Mouse (Mus musculus) hindbrain, postnatal 0 days (tissue): ENCODE measurements at regions not wholly inside any gene's neighbourhood (a gene's known extent, or its start where the extent isn't known, plus 50 kb on each side); places are given as distances from the start of the nearest gene placed in this dataset.

ENCODE experiments used
- ATAC-seq: fragments of 200-750 bp; cut with Nextera tagmentation; 2 replicates; pipeline ENCODE4 v1.8.0; 2017; ENCODE audit warnings: mild to moderate bottlenecking, moderate TSS enrichment, moderate library complexity
- DNase-seq: peaks from one replicate; pipeline ENCODE4 v3.0.0-alpha.2; 2015; ENCODE audit warnings: low spot score
- H3K27ac ChIP-seq: fragments of 300-500 bp; sonication (generic); 2 replicates; pipeline ENCODE4 v1.5.1; 2014; ENCODE audit warnings: mild to moderate bottlenecking
- H3K27me3 ChIP-seq: fragments of 300-500 bp; sonication (generic); 2 replicates; pipeline ENCODE4 v1.6.1; 2014; ENCODE audit warnings: low read length, mixed read lengths; ENCODE audit not compliant: insufficient read depth
- H3K36me3 ChIP-seq: fragments of 300-500 bp; sonication (generic); 2 replicates; pipeline ENCODE4 v1.6.1; 2014; ENCODE audit warnings: low read length, mixed read lengths; ENCODE audit not compliant: insufficient read depth
- H3K4me1 ChIP-seq: fragments of 300-500 bp; sonication (generic); 2 replicates; pipeline ENCODE4 v1.6.1; 2014; ENCODE audit warnings: antibody characterized with exemption, low read length, mixed read lengths; ENCODE audit not compliant: insufficient read depth
- H3K4me2 ChIP-seq: fragments of 300-500 bp; sonication (generic); 2 replicates; pipeline ENCODE4 v1.6.1; 2014; ENCODE audit warnings: low read depth, mild to moderate bottlenecking, low read length, moderate library complexity, mixed read lengths
- H3K4me3 ChIP-seq: fragments of 300-500 bp; sonication (generic); 2 replicates; pipeline ENCODE4 v1.5.1; 2014; ENCODE audit warnings: low read length
- H3K9ac ChIP-seq: fragments of 300-500 bp; sonication (generic); replicated peaks from 2 replicates; pipeline ENCODE4 v1.6.1; 2014; ENCODE audit warnings: mild to moderate bottlenecking, low read length, moderate library complexity, mixed read lengths
- H3K9me3 ChIP-seq: fragments of 300-500 bp; sonication (generic); 2 replicates; pipeline ENCODE4 v1.6.1; 2016; ENCODE audit warnings: low read length, mixed read lengths
- CTCF ChIP-seq: IDR thresholded peaks from 2 replicates; pipeline ENCODE4 v1.5.1; 2016; ENCODE audit warnings: antibody characterized with exemption, control low read depth, low read depth
- WGBS: fragments of 180-500 bp; shearing (Covaris S2); extraction: QIAGEN DNeasy Blood & Tissue Kit; methylation state at CpG from one replicate; pipeline ENCODE4 v1.1.7; 2014; 5-methylcytosine and 5-hydroxymethylcytosine counted together

- Histone ChIP-seq H3K27me3 (no peaks in the 10 kb centered on the region), H3K9me3 (no peaks in the 10 kb centered on the region), H3K4me2 (no peak overlapping the region), H3K27ac (no peak overlapping the region), H3K4me3 (no peak overlapping the region), H3K36me3 (no peaks in the 10 kb centered on the region), H3K4me1 (no peaks in the 10 kb centered on the region), H3K9ac (no peak overlapping the region)
- TF ChIP-seq CTCF, result no peak
- DNase-seq (no peak), ATAC-seq (no peak)
- WGBS, result 32% methylated on average over 4 of the region's 4 CpGs
These were observed 318.1 kb upstream of the Hs6st1 start for GRCm38 (mm10) chr1:35750092-35750521.

GRCm38 (mm10) chr1:35752636-35753035, 315.6 kb upstream of the Hs6st1 start:
- DNase-seq (no peak), ATAC-seq (no peak)
- WGBS, result 93% methylated on average over 9 of the region's 9 CpGs
- Histone ChIP-seq H3K9me3 (no peaks in the 10 kb centered on the region), H3K9ac (no peak overlapping the region), H3K4me2 (no peak overlapping the region), H3K36me3 (no peaks in the 10 kb centered on the region), H3K4me3 (no peak overlapping the region), H3K27me3 (no peaks in the 10 kb centered on the region), H3K4me1 (no peaks in the 10 kb centered on the region), H3K27ac (no peak overlapping the region)
- TF ChIP-seq CTCF, result no peak

DNA sequence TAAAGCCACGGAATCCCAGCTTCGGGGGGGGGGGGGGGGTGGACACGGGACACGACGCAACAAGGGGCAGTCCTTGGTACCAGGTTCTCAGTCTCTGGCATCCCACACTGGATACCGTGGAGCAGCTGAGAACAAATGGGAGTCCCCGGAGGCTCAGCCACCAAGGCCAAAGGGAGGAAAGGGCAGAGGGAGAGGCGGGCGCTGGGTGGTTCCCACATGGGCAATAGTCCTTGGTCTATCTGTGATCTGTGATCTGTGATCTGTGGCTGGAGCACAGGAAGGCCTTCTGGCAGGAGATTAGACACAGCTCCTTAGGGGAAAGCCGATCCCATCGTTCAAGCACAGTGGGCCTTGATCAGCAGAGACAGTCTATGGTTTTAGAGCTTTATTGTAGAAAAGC, 314.0 kb upstream of the Hs6st1 start:
- Histone ChIP-seq H3K36me3 (no peaks in the 10 kb centered on the region), H3K9me3 (no peaks in the 10 kb centered on the region), H3K4me3 (no peak overlapping the region), H3K27ac (no peak overlapping the region), H3K4me2 (no peak overlapping the region), H3K27me3 (no peaks in the 10 kb centered on the region), H3K9ac (no peak overlapping the region), H3K4me1 (no peaks in the 10 kb centered on the region)
- WGBS, result 78% methylated on average over 11 of the region's 11 CpGs
- DNase-seq (no peak), ATAC-seq (no peak)
- no peak for TF ChIP-seq CTCF

GRCm38 (mm10) chr1:35759010-35759409, 309.2 kb upstream of the Hs6st1 start:
- H3K4me2 ChIP-seq, result no peak overlapping the region
- H3K4me3 ChIP-seq, result no peak overlapping the region
- no peak for DNase-seq
- H3K4me1 ChIP-seq, result no peaks in the 10 kb centered on the region
- WGBS, result 89% methylated on average over 12 of the region's 12 CpGs
- no peak for ATAC-seq
- H3K27me3 ChIP-seq, result no peaks in the 10 kb centered on the region
- no peak overlapping the region for H3K9ac ChIP-seq
- H3K27ac ChIP-seq, result no peak overlapping the region
- H3K36me3 ChIP-seq, result no peaks in the 10 kb centered on the region
- H3K9me3 ChIP-seq, result no peaks in the 10 kb centered on the region
- TF ChIP-seq CTCF, result no peak

GRCm38 (mm10) chr1:35759600-35759999, 308.6 kb upstream of the Hs6st1 start:
- H3K27me3 ChIP-seq, result no peaks in the 10 kb centered on the region
- no peak overlapping the region for H3K9ac ChIP-seq
- H3K4me3 ChIP-seq, result no peak overlapping the region
- no peaks in the 10 kb centered on the region for H3K4me1 ChIP-seq
- H3K27ac ChIP-seq, result no peak overlapping the region
- TF ChIP-seq CTCF, result no peak
- WGBS, result 72% methylated on average over 4 of the region's 4 CpGs
- ATAC-seq (no peak), DNase-seq (no peak)
- no peaks in the 10 kb centered on the region for H3K36me3 ChIP-seq
- H3K9me3 ChIP-seq, result no peaks in the 10 kb centered on the region
- no peak overlapping the region for H3K4me2 ChIP-seq

DNA sequence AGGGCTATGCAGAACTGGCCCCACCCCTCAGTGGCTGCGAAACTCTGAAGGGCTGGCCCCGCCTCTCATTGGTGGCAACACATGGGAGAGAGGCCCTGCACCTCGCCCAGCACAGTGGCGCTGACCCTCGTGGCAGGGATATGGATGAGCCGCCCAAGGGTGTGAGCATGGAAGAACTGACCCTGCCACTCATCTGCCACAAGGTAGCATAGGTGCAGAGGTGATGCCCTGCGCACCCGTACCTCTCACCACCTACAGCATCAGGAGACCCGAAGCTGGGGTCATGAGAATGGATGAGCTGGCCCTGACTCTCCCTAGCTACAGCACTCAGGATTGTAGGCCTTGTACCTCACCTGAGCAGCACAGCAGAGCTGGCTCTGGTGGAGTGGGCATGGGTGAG, 305.1 kb upstream of the Hs6st1 start:
- H3K36me3 ChIP-seq, result no peaks in the 10 kb centered on the region
- DNase-seq, result no peak
- TF ChIP-seq CTCF, result no peak
- H3K4me3 ChIP-seq, result no peak overlapping the region
- no peak overlapping the region for H3K27ac ChIP-seq
- peak; percentile 38; the same call in 1 of the 2 replicates for ATAC-seq
- 92% methylated on average over 9 of the region's 9 CpGs for WGBS
- H3K9ac ChIP-seq, result no peak overlapping the region
- H3K27me3 ChIP-seq, result no peaks in the 10 kb centered on the region
- no peak overlapping the region for H3K4me2 ChIP-seq
- H3K9me3 ChIP-seq, result no peaks in the 10 kb centered on the region
- H3K4me1 ChIP-seq, result no peaks in the 10 kb centered on the region

GRCm38 (mm10) chr1:35763456-35763855, 304.7 kb upstream of the Hs6st1 start:
- 83% methylated on average over 10 of the region's 10 CpGs for WGBS
- H3K9me3 ChIP-seq, result no peaks in the 10 kb centered on the region
- H3K4me2 ChIP-seq, result no peak overlapping the region
- H3K9ac ChIP-seq, result no peak overlapping the region
- no peaks in the 10 kb centered on the region for H3K4me1 ChIP-seq
- no peaks in the 10 kb centered on the region for H3K27me3 ChIP-seq
- TF ChIP-seq CTCF, result no peak
- no peak overlapping the region for H3K4me3 ChIP-seq
- H3K36me3 ChIP-seq, result no peaks in the 10 kb centered on the region
- no peak overlapping the region for H3K27ac ChIP-seq
- ATAC-seq (no peak), DNase-seq (no peak)

DNA sequence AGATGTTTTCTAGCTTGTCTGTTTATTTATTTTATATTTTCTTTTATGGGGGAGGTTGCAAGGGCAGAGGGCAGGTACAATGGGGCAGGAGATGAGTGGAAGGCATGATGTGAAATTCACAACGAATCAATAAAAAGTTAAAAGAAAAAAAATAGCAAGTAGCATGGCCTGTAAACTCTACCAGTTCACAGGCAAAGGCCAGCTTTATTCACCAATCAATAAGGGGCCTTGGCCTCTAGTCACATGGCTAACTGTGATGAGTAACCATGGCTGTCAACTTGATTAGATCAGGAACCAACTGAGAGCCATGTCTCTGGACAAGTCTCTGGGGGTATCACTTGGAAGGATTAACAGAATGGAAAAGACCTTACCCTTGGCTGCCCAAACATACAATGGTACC, 304.1 kb upstream of the Hs6st1 start:
- no peaks in the 10 kb centered on the region for H3K4me1 ChIP-seq
- H3K36me3 ChIP-seq, result no peaks in the 10 kb centered on the region
- no peak for TF ChIP-seq CTCF
- no peak overlapping the region for H3K9ac ChIP-seq
- no peak overlapping the region for H3K4me2 ChIP-seq
- WGBS, result 76% methylated on average over 1 of the region's 1 CpGs
- DNase-seq, result no peak
- H3K27me3 ChIP-seq, result no peaks in the 10 kb centered on the region
- no peak for ATAC-seq
- H3K27ac ChIP-seq, result no peak overlapping the region
- no peaks in the 10 kb centered on the region for H3K9me3 ChIP-seq
- H3K4me3 ChIP-seq, result no peak overlapping the region
